Mouse (Mus musculus): ENCODE results near the gene St3gal3. TPM values are rescaled to one million over a fixed set of nuclear protein-coding genes. Genes with fewer than 3 reads are reported as not detected.
A peak's percentile ranks its signal among the peaks of the same experiment; 100 is the strongest.

Gene St3gal3
- polyA plus RNA-seq, 1 experiment from 2014 or later, result 5.5 TPM

- H3K9me3 ChIP-seq (ENCODE audit: control insufficient read depth, low read length), result no peaks in the 10 kb centered on the region
- no peak overlapping the region for H3K9ac ChIP-seq (ENCODE audit: low read depth, low read length)
- 0 out of 2 replicates have a peak, but pooled peaks cover 2% of the 10 kb centered on the region for H3K36me3 ChIP-seq (ENCODE audit: control insufficient read depth, insufficient read depth, low read length)
- ATAC-seq (ENCODE audit: low FRiP score), result no peak
- H3K27ac ChIP-seq (ENCODE audit: low read depth, low read length), result no peak overlapping the region
- WGBS, result 57% methylated on average over 4 of the region's 4 CpGs
- DNase-seq (ENCODE audit: low spot score), result no peak
- H3K27me3 ChIP-seq (ENCODE audit: control insufficient read depth, insufficient read depth, low read length), result no peaks in the 10 kb centered on the region
- H3K4me1 ChIP-seq (replicated peaks; ENCODE audit: control insufficient read depth, insufficient read depth, low read length), result no peaks in the 10 kb centered on the region
- H3K4me2 ChIP-seq (replicated peaks; ENCODE audit: low read depth, low read length), result no peak overlapping the region
- H3K4me3 ChIP-seq (ENCODE audit: low read depth, low read length), result no peak overlapping the region
Observed at GRCm38 (mm10) chr4:117957492-117957891, 177.2 kb downstream of the St3gal3 start.

GRCm38 (mm10) chr4:117947493-117947892 is 187.2 kb downstream of the St3gal3 start:
- DNase-seq (ENCODE audit: low spot score) (no peak), ATAC-seq (ENCODE audit: low FRiP score) (no peak)
- 0 out of 2 replicates have a peak, but pooled peaks cover 5% of the 10 kb centered on the region for H3K36me3 ChIP-seq (ENCODE audit: control insufficient read depth, insufficient read depth, low read length)
- no peak overlapping the region for H3K4me3 ChIP-seq (ENCODE audit: low read depth, low read length)
- no peaks in the 10 kb centered on the region for H3K9me3 ChIP-seq (ENCODE audit: control insufficient read depth, low read length)
- no peak overlapping the region for H3K27ac ChIP-seq (ENCODE audit: low read depth, low read length)
- H3K9ac ChIP-seq (ENCODE audit: low read depth, low read length), result no peak overlapping the region
- no peak overlapping the region for H3K4me2 ChIP-seq (replicated peaks; ENCODE audit: low read depth, low read length)
- no peaks in the 10 kb centered on the region for H3K4me1 ChIP-seq (replicated peaks; ENCODE audit: control insufficient read depth, insufficient read depth, low read length)
- 93% methylated on average over 7 of the region's 7 CpGs for WGBS
- no peaks in the 10 kb centered on the region for H3K27me3 ChIP-seq (ENCODE audit: control insufficient read depth, insufficient read depth, low read length)

- WGBS, result 86% methylated on average over 11 of the region's 11 CpGs
- Histone ChIP-seq H3K27ac (ENCODE audit: low read depth, low read length) (no peak overlapping the region), H3K9me3 (ENCODE audit: control insufficient read depth, low read length) (no peaks in the 10 kb centered on the region), H3K4me2 (replicated peaks; ENCODE audit: low read depth, low read length) (no peak overlapping the region), H3K4me3 (ENCODE audit: low read depth, low read length) (no peak overlapping the region), H3K27me3 (ENCODE audit: control insufficient read depth, insufficient read depth, low read length) (no peaks in the 10 kb centered on the region), H3K36me3 (ENCODE audit: control insufficient read depth, insufficient read depth, low read length) (no peaks in the 10 kb centered on the region), H3K4me1 (replicated peaks; ENCODE audit: control insufficient read depth, insufficient read depth, low read length) (no peaks in the 10 kb centered on the region), H3K9ac (ENCODE audit: low read depth, low read length) (no peak overlapping the region)
- no peak for ATAC-seq (ENCODE audit: low FRiP score)
- no peak for DNase-seq (ENCODE audit: low spot score)
Observed at GRCm38 (mm10) chr4:117946639-117947305, 187.9 kb downstream of the St3gal3 start.

- Histone ChIP-seq H3K4me2 (replicated peaks; ENCODE audit: low read depth, low read length) (no peak overlapping the region), H3K4me1 (replicated peaks; ENCODE audit: control insufficient read depth, insufficient read depth, low read length) (no peaks in the 10 kb centered on the region), H3K9me3 (ENCODE audit: control insufficient read depth, low read length) (no peaks in the 10 kb centered on the region), H3K4me3 (ENCODE audit: low read depth, low read length) (no peak overlapping the region), H3K36me3 (ENCODE audit: control insufficient read depth, insufficient read depth, low read length) (no peaks in the 10 kb centered on the region), H3K27me3 (ENCODE audit: control insufficient read depth, insufficient read depth, low read length) (no peaks in the 10 kb centered on the region), H3K9ac (ENCODE audit: low read depth, low read length) (no peak overlapping the region), H3K27ac (ENCODE audit: low read depth, low read length) (peak overlapping the region; percentile 43)
- ATAC-seq (ENCODE audit: low FRiP score) (peak; percentile 54; the same call in 1 of the 2 replicates), DNase-seq (ENCODE audit: low spot score) (peak; percentile 40)
- 31% methylated on average over 5 of the region's 5 CpGs for WGBS
Observed at GRCm38 (mm10) chr4:117943317-117943716, 191.4 kb downstream of the St3gal3 start.

DNA sequence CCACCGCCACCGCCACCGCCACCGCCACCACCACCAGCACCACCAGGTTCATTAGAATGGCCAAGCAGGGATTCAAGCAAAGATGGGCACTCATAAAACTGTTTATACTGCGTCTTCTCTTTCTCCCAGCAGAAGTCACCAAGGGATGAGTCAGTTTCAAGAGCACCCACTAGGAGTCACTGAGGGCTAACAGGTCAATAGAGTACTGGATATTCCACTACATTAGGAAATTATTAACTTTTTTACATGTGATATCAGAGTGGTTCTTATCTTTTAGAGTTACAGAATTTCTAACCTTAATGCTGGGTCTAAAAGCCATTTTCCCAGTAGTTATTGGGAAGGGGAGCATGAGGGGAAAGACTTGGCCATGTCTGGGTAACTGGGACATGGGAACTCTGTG is 197.8 kb downstream of the St3gal3 start:
- no peak overlapping the region for H3K9ac ChIP-seq (ENCODE audit: low read depth, low read length)
- H3K36me3 ChIP-seq (ENCODE audit: control insufficient read depth, insufficient read depth, low read length), result no peaks in the 10 kb centered on the region
- H3K9me3 ChIP-seq (ENCODE audit: control insufficient read depth, low read length), result no peaks in the 10 kb centered on the region
- DNase-seq (ENCODE audit: low spot score) (no peak), ATAC-seq (ENCODE audit: low FRiP score) (no peak)
- no peak overlapping the region for H3K4me3 ChIP-seq (ENCODE audit: low read depth, low read length)
- H3K4me1 ChIP-seq (replicated peaks; ENCODE audit: control insufficient read depth, insufficient read depth, low read length), result no peaks in the 10 kb centered on the region
- H3K4me2 ChIP-seq (replicated peaks; ENCODE audit: low read depth, low read length), result no peak overlapping the region
- no peak overlapping the region for H3K27ac ChIP-seq (ENCODE audit: low read depth, low read length)
- WGBS, result 97% methylated on average over 5 of the region's 5 CpGs
- no peaks in the 10 kb centered on the region for H3K27me3 ChIP-seq (ENCODE audit: control insufficient read depth, insufficient read depth, low read length)

- Histone ChIP-seq H3K4me1 (replicated peaks; ENCODE audit: control insufficient read depth, insufficient read depth, low read length) (peaks cover 5% of the 10 kb centered on the region; the same call in 1 of the 2 replicates), H3K27ac (ENCODE audit: low read depth, low read length) (no peak overlapping the region), H3K4me3 (ENCODE audit: low read depth, low read length) (no peak overlapping the region), H3K4me2 (replicated peaks; ENCODE audit: low read depth, low read length) (no peak overlapping the region), H3K36me3 (ENCODE audit: control insufficient read depth, insufficient read depth, low read length) (no peaks in the 10 kb centered on the region), H3K9me3 (ENCODE audit: control insufficient read depth, low read length) (no peaks in the 10 kb centered on the region), H3K27me3 (ENCODE audit: control insufficient read depth, insufficient read depth, low read length) (peaks cover 14% of the 10 kb centered on the region), H3K9ac (ENCODE audit: low read depth, low read length) (no peak overlapping the region)
- DNase-seq (ENCODE audit: low spot score) (no peak), ATAC-seq (ENCODE audit: low FRiP score) (no peak)
- 88% methylated on average over 4 of the region's 4 CpGs for WGBS
Observed at GRCm38 (mm10) chr4:117934081-117934480, 200.6 kb downstream of the St3gal3 start.

DNA sequence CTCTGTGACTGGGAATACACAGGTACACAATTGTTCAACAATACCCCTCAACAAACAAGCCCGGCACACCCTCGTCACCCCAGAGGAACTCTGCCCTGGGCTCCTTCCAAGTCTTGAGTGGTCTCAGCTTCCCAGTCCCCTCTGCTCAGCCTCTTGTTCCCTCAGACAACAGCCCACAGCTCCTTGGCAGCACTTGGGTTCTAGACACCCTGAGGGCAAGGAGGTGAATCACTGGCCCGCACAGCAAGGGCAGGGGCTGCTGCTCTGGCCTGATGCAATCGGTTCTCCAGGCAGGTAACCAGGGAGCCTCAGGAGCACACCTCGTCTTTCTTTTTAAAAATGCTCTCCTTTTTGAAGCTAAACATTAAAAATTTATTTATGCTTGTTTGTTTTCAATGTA is 201.5 kb downstream of the St3gal3 start:
- DNase-seq (ENCODE audit: low spot score) (no peak), ATAC-seq (ENCODE audit: low FRiP score) (no peak)
- Histone ChIP-seq H3K4me3 (ENCODE audit: low read depth, low read length) (no peak overlapping the region), H3K4me1 (replicated peaks; ENCODE audit: control insufficient read depth, insufficient read depth, low read length) (peaks cover 5% of the 10 kb centered on the region; the same call in 1 of the 2 replicates), H3K4me2 (replicated peaks; ENCODE audit: low read depth, low read length) (no peak overlapping the region), H3K36me3 (ENCODE audit: control insufficient read depth, insufficient read depth, low read length) (no peaks in the 10 kb centered on the region), H3K27me3 (ENCODE audit: control insufficient read depth, insufficient read depth, low read length) (peaks cover 17% of the 10 kb centered on the region), H3K9ac (ENCODE audit: low read depth, low read length) (no peak overlapping the region), H3K27ac (ENCODE audit: low read depth, low read length) (no peak overlapping the region), H3K9me3 (ENCODE audit: control insufficient read depth, low read length) (no peaks in the 10 kb centered on the region)
- 84% methylated on average over 5 of the region's 5 CpGs for WGBS

GRCm38 (mm10) chr4:117929391-117929881 is 205.3 kb downstream of the St3gal3 start, which contains the start of gene Artn:
Gene Artn, minus strand, starts transcription at chr4:117929763.
- H3K4me1 ChIP-seq (replicated peaks; ENCODE audit: control insufficient read depth, insufficient read depth, low read length), result peaks cover 6% of the 10 kb centered on the region
- ATAC-seq (ENCODE audit: low FRiP score) (no peak), DNase-seq (ENCODE audit: low spot score) (peak; percentile 49)
- peak within 1 kb of the TSS; percentile 8; the same call in 1 of the 2 replicates for H3K9ac ChIP-seq (ENCODE audit: low read depth, low read length)
- no peaks in the 10 kb centered on the region for H3K9me3 ChIP-seq (ENCODE audit: control insufficient read depth, low read length)
- peak within 1 kb of the TSS; percentile 24 for H3K4me3 ChIP-seq (ENCODE audit: low read depth, low read length)
- H3K4me2 ChIP-seq (replicated peaks; ENCODE audit: low read depth, low read length), result peak within 1 kb of the TSS; percentile 54
- no peak within 1 kb of the TSS for H3K27ac ChIP-seq (ENCODE audit: low read depth, low read length)
- no peaks in the 10 kb centered on the region for H3K36me3 ChIP-seq (ENCODE audit: control insufficient read depth, insufficient read depth, low read length)
- under 1% methylated on average over 32 of the region's 33 CpGs for WGBS
- peaks cover 45% of the 10 kb centered on the region for H3K27me3 ChIP-seq (ENCODE audit: control insufficient read depth, insufficient read depth, low read length)
